Mouse (Mus musculus): ENCODE measurements around the gene Eif4g3.

Gene Eif4g3

DNA sequence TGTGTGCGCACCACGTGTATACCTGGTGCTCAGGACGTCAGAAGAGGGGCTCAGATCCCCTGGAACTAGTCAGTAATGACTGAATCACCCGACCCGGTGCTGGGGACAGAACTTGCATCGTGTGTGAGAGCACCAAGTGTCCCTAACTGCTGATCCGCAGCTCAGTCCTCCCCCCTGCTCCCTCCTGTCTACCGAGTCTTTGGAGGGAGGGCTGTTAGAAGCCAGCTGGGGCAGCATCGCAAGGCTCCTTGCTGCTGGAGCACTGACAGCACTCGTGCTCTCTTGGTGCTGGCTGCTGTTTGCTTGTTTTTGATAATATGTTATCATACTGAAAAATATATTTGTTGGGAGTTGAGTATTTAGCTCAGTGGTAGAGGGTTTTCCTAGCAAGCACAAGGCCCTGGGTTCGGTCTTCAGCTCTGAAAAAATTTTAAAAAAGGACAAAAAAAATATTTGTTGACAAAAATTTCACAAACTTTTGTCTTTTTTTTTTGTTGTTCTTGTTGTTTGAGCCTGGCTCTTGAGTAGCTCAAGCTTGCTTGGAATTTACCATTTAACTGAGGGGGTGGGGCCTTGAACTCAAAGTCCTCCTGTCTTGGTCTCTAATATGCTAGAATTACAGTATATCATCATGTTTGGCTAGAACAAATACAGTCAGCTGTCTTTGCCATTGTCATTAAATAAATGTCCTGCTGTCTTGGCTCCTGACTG is 72.2 kb downstream of the Eif4g3 start:
- CTCF ChIA-PET = interaction anchor here in 1 of 4 experiments (0.5 to 0.7 kb wide), 2 partner anchors 49 to 101 kb away, joined by 3 to 5 read pairs; no protein-coding TSS in a partner anchor
- POLR2A ChIA-PET = no interaction called here

DNA sequence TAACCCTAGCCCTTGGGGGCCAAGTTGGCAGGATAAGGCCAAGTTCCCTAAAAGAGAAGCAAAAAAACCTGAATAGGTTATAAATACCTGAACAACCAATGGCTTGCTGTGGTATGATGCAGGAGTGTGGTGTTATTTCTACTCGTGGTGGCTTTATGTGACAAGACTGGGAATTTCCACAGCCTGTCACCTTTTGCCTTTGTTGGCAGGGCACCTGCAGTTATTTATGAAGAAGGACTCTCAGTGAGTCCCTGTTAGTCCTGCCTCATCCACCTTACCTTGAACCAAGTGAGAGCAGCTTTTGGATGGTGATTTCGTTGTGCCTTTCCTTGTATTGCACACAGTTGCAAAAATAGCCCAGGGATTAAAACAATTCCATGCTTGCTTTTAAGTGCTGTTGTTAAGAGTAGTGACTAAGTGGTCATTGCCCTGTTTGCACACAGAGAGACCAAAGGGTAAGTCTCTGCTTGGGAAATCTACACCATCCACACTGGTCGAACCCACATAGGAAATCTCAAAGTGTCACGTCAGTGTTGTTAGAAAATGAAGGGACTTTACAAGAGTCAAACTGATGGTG is 72.9 kb downstream of the Eif4g3 start:
- CTCF ChIA-PET = interaction anchor here in 1 of 4 experiments (0.6 kb wide), 1 partner anchor 32 kb away, joined by 6 read pairs; no protein-coding TSS in a partner anchor
- POLR2A ChIA-PET = no interaction called here

DNA sequence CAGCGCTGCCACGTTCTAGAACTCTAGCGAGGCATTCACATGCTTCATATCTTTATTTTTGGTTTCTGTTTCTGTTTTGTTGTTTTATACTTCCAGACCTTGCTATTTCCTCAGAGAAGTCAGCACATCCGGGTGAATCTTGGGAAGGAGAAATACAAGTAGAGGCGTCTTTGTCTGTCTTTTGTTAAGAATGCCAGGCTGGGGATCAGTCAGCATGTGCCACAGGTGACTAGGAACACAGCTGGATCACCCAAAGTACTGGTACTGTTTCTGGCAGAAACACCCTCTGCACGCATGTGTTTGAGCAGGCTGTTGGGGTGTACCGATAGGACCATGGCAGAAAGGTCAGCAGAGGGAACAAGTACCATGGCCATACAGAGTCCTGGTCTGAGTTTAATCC is 73.6 kb downstream of the Eif4g3 start:
- CTCF ChIA-PET = interaction anchor here in 1 of 4 experiments (0.6 kb wide), 1 partner anchor 32 kb away, joined by 6 read pairs; no protein-coding TSS in a partner anchor
- POLR2A ChIA-PET = no interaction called here

DNA sequence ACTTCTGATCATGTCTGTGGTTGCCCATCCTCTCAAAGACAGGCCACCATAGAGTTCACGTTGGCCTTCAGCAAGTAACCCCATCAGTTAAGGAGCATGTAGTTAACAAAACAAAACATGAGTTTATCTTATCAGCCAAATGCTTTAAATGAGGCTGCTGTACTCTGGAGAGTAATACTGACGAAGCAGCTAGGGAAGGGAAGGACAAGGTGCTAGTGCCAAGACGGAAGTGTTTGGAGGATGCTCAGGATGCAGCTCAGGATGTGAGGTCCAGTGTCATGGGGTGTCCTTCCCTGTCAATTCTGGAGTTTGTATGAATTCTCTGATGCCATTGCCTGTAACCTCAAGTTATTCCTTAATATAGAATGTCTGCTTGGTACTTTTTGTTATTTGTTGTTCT is 75.0 kb downstream of the Eif4g3 start:
- CTCF ChIA-PET = interaction anchor here in 1 of 4 experiments (0.7 kb wide), 1 partner anchor 158 kb away, joined by 3 read pairs; no protein-coding TSS in a partner anchor
- POLR2A ChIA-PET = no interaction called here

DNA sequence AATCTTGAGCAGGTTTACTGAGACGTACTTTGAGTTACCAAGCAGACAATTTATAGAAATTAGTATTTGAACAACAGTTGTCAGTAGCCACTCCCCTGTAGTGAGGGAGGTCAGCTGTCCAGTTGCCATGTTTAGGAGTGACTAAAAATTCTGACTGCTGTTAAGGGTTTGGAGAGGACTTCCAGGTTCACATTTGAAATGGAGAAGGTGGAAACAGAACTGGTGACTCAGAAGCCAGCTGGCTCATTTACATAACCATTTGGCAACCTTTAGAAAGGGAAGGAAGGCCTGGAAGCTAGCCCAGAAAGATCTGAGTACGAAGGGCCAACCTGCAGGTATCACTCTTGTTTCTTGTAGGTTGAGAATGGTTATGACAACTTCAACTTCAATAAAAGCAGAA is 75.8 kb downstream of the Eif4g3 start:
- ChIA-PET CTCF (no interaction called here), POLR2A (interaction anchor here in 2 of 4 experiments (0.6 to 1.4 kb wide), 3 partner anchors 67 to 202 kb away, joined by 3 to 4 read pairs (median 3); no protein-coding TSS in a partner anchor)

DNA sequence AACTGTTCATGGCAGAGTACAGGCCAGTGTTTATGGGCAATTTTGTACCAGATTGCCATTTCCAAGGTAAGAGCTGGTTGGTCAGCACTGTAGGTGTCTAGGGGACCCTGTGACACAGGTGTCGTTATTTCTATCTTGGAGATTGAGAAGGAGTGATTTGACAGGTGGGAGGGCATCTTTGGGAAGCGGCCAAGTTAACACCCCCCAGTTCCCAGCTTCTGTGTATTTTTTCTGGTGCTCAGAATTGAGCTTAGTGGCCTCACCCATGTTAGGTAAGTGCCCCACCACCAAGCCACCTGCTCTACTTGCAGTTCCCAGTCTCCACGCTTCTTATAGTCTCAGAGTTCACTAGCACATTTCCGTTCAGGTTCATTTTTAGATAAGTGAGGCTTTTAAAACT is 76.5 kb downstream of the Eif4g3 start:
- ChIA-PET POLR2A (interaction anchor here in 1 of 4 experiments (1.4 kb wide), 1 partner anchor 203 kb away, joined by 3 read pairs; no protein-coding TSS in a partner anchor), CTCF (interaction anchor here in 2 of 4 experiments (0.5 to 0.8 kb wide), 2 partner anchors 38 to 366 kb away, joined by 3 to 4 read pairs; no protein-coding TSS in a partner anchor)

DNA sequence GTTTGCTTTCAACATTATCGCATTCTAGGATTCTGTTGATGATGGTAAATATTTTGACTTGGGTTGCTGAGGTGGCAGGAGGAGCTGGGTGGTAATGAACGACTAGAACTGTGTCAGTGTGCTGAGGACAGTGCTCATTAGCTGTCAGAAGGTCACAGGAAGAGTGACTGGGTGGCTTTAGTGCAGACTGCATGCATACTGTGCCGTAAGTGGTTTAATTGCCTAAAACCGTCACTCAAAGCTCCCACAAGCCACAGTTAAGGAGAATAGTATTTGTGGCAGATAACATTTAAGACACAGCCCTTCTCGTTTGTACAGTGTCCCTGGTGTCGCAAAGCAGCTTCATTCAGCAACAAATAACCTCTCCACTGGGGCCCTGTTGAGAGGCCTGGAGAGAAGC is 78.7 kb downstream of the Eif4g3 start:
- ChIA-PET POLR2A (interaction anchor here in 1 of 4 experiments (0.7 to 1.7 kb wide), 3 partner anchors 18 to 374 kb away, joined by 3 to 5 read pairs (median 3); no protein-coding TSS in a partner anchor), CTCF (interaction anchor here (0.6 to 1.5 kb wide), 6 partner anchors 31 to 389 kb away, joined by 3 to 6 read pairs (median 3); no protein-coding TSS in a partner anchor)

DNA sequence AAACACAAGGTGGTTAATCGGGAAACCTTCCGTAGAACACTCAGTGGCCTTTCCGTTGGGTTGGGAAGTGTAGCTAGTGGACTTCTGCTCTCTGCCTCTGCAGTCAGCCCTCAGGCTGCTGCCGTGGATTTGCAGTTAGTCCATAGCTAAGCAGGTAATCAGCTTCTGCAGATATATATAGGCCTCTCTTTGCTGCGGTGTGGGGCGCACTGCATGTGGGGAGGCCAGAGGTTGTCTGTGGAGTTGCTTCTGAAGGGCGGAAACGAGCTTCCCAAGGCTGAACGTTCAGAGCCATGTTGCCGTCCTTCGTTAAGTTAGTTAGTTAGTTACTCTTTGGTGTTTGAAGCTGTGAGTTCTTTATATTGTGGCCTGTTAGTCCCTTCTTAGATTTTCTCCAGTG is 80.3 kb downstream of the Eif4g3 start:
- POLR2A ChIA-PET = interaction anchor here in 1 of 4 experiments (1.6 kb wide), 1 partner anchor 11 kb away, joined by 4 read pairs; no protein-coding TSS in a partner anchor
- CTCF ChIA-PET = interaction anchor here in 2 of 4 experiments (0.6 to 1.0 kb wide), 2 partner anchors 9 to 39 kb away, joined by 3 read pairs; no protein-coding TSS in a partner anchor

DNA sequence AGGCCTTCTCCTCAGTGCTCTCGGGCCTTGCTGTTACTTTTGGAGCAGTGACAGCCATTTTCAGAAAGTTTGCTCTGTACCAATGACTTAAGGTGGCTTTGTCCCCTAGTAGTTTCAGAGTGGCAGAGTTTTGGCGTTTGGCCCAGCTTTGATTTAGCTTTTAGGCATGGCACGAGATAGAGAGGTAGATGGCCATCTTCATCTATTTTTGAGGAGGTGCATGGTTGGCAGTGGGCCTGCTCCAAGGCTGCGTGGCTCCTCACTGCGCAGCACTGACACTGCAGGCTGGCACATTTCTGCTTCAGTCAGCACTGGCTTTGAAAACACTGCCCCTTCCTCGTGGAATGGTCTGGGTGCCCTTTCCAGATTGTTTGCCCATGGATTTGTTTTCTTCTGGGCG is 80.7 kb downstream of the Eif4g3 start:
- CTCF ChIA-PET = interaction anchor here in 1 of 4 experiments (0.6 kb wide), 1 partner anchor 156 kb away, joined by 3 read pairs; no protein-coding TSS in a partner anchor

DNA sequence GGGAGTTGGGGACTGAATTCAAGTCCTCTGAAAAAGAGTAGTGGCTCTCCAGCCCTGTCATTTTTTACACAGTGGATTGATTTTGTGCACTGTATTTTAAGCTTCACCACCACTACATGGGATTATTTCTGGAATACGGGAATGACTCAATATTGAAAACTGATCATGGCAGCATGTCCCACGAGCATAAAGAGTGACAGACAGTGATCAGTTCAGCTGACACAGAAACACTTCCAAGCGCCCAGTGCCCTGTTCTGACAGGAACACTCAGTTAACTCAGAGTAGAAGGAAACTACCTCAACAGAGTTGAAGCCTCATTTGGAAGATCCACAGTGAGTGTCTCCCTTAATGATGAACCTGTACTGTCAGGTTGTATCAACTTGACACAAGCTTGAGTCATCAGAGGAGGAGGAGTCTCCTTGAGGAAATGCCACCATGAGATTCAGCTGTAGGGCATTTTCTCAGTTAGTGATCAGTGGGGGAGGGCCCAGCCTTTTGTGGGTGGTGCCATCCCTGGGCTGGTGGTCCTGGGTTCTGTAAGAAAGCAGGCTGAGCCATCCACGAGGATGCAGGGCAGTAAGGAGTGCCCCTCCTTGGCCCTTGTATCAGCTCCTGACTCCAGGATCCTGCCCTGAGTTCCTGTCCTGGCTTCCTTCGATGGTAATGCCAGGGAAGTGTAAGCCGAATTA is 82.2 kb downstream of the Eif4g3 start:
- POLR2A ChIA-PET = no interaction called here
- CTCF ChIA-PET = no interaction called here

More for the DNA sequence above, 80.7 kb downstream of the Eif4g3 start:
- POLR2A ChIA-PET = interaction anchor here in 1 of 4 experiments (1.6 kb wide), 1 partner anchor 11 kb away, joined by 4 read pairs; no protein-coding TSS in a partner anchor

DNA sequence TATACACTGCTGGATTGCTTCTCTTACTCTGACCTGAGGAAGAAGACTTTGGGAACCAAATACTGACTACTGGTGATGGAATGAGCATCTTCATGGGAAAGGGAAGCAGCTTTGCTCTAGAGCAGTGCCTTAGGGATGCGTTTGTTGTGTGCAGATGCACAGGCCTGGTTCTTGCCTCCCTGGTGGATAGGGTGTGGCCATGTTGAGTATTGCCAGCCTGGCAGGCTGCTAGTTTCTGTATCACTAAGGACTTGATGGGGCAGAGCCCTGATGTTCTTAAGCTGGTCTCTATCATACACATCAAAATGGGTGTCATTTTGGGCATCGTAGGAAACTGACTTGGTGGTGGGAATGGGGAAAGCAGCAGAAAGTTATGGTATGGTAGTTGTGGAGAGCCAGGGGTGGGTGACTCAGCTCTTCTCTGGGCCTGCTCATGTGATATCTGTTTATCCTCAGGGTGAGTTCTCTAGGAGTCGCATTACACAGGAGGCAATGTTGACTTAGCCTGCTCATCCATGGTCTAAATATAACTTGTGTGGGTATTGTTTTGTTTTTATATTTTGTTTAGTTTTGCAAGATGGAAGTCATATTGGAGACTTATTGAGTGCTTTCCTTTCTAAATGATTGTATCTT is 85.0 kb downstream of the Eif4g3 start:
- POLR2A ChIA-PET = no interaction called here
- CTCF ChIA-PET = no interaction called here

DNA sequence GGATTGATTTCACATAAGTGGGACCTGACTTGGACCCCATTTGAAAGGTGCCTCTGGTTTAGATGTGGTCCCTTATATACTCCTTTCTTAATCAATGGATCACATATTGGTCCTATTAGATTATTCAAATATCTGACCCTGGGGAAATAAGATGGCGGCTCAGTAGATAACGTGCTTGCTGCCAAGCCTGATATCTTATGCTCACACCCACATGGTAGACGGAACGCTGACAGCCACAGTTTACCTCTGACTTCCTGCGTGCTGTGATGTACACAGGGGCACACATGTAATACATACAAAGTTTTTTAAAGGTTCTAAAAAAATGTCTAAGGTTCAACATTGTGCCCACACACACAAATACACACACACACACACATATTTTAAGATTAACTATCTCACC is 86.4 kb downstream of the Eif4g3 start:
- POLR2A ChIA-PET = no interaction called here
- CTCF ChIA-PET = interaction anchor here in 1 of 4 experiments (0.6 kb wide), 1 partner anchor 29 kb away, joined by 3 read pairs; no protein-coding TSS in a partner anchor

DNA sequence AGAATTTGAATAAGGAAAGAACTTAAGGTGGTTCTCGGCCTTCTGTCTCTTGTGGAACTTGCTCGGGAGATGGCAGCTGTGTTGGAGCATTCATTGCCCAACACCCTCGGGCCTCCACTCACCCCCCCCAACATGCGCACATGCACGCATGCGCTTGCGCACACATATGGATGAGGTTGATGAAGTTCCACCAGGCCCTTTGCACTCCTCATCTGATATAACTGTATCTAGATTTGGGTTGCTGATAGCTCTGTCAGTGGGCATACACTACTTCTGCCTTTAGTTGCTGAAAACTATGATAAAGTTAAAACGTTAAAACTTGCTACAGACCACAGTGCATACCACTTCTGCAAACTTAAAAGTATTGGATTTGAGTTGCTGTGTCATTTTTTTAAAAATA is 89.6 kb downstream of the Eif4g3 start:
- CTCF ChIA-PET = interaction anchor here in 1 of 4 experiments (1.6 kb wide), 1 partner anchor 200 kb away, joined by 4 read pairs; no protein-coding TSS in a partner anchor
- POLR2A ChIA-PET = no interaction called here

DNA sequence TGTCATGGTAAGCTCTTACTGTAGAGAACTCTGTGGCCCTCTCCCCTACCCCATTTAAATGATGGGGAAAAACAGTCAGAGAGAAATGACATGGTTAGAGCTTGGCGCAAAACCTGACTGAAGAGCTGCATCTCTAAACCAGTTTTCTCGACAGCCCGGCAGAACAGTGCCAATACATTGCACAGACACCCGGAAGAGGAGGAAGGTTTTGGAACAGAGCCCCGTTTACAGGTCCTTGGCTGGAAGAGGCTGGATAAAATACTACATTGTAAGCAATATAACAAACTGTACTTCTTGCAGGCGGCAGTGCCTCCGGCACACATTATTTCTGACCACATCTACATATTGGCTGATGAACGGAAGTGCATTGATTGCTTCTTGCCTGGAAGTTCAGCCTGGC is 91.3 kb downstream of the Eif4g3 start:
- ChIA-PET POLR2A (interaction anchor here in 2 of 4 experiments (0.5 to 1.5 kb wide), 4 partner anchors 13 to 349 kb away, joined by 3 to 5 read pairs (median 3); no protein-coding TSS in a partner anchor), CTCF (interaction anchor here in 2 of 4 experiments (0.9 to 1.6 kb wide), 3 partner anchors 24 to 198 kb away, joined by 3 to 4 read pairs (median 4); no protein-coding TSS in a partner anchor)

DNA sequence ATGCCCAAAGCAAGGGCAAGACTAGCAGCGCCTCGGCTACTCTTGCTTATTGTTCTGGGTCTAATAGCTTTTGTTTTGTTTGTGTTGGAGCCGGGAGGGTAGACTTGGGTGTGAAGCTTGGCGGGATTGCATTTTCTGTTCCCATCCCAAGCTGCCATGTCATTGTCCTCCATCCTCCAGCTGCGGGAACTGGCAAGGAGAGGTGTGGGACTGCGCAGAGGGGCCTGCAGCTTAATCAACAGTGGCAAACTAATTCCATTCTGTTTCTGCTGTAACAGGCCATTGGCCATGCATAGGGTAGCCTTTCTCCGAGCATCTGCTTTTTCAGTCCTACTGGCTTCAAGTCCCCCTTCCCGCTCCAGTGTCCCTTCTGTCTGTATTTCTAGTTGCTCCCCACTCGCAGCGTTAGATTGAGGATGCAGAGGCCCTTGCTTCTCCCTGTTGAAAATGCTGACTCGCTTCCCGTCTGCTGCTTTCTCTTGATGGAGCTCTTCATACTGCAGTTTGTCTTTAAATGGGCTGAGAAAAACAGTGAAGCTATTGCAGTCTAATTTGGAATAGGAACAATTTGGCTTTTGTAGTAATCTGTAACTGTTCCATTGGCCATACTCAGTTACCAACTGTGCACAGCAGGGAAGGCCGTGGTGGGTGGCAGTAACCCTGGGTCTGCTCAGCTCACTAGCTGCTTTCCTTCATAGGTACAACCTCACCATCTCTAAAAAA is 92.2 kb downstream of the Eif4g3 start:
- CTCF ChIA-PET = no interaction called here
- POLR2A ChIA-PET = interaction anchor here in 1 of 4 experiments (0.8 kb wide), 1 partner anchor 9 kb away, joined by 3 read pairs; no protein-coding TSS in a partner anchor

DNA sequence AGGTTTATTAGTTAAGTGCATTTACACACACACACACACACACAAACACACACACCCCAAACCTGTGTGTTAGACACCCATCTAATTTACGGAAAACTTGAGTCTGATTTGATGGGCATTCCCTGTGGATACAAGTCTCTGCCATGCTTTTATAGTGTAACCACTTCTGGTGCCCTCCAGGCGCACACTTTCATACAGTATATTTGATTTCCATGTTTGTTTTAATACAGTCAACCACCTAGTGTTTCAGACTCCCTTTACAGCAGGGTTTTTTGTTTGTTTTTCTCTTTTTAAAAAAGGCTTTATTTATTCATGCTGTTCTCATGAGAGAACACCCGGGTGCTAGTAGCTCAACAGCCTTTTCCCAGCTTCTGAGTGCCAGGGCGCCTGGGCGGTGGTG is 94.1 kb downstream of the Eif4g3 start:
- ChIA-PET CTCF (no interaction called here), POLR2A (no interaction called here)

DNA sequence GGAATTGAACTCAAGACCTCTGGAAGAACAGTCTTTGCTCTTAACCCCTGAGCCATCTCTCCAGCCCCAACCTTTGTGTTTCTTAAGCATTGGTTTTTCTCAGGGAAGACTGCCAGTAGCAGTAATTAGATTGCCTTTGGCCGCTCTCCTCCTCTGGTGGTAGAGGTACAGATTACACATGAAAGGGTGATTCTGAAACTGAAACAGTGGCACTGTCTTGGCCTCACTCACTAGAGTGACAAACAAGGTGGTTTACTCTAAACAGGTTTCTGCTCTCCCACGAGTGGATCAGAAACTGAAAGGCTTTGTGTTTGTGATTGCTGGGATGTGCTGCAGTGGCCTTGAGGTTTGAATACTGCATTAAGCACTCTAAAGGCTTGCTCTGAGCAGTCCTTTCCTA is 96.7 kb downstream of the Eif4g3 start:
- ChIA-PET POLR2A (no interaction called here), CTCF (no interaction called here)

DNA sequence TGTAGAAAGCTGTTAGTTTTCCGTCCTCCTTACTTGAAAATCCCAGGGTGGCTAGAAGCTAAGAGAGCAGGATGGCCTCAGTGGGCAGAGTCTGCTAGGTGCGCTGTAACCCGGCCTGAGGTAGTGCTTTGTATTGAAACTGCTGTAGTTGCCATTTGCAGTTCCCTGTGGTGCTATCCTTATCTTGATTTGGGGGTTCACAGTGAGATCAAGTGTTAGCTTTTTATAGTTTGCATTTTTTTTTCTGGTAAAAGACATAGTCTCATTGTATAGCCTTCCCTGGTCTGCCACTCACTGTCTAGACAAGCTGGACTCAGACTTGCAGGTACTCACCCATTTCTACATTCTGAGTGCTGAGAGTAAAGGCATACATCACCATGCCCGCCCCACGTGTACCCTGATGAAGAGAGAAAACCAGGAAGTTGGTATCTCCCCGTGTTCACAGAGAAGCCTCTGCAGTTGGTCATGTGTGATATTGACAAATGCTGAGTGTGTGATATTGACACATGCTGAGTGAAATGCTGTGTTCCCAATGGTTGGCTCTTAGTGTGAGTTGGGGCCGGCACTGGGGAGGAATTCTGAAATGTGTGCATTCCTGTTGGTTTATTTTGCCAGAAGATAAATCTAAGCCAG is 98.9 kb downstream of the Eif4g3 start:
- ChIA-PET POLR2A (interaction anchor here in 2 of 4 experiments (0.7 to 1.1 kb wide), 2 partner anchors 24 to 64 kb away, joined by 3 read pairs; no protein-coding TSS in a partner anchor), CTCF (no interaction called here)

All from embryonic stem cell, embryonic (primary cell).